Mouse (Mus musculus): ENCODE results near the gene Gpc6. TPM values are rescaled to one million over a fixed set of nuclear protein-coding genes. Genes with fewer than 3 reads are reported as not detected.

Gpc6 gene
- polyA plus RNA-seq, 1 experiment from 2014 or later = 49.0 TPM

- H3K9ac ChIP-seq (replicated peaks) = no peak overlapping the region
- peaks cover 8% of the 10 kb centered on the region; the same call in 1 of the 2 replicates for H3K4me1 ChIP-seq (replicated peaks)
- no peaks in the 10 kb centered on the region for H3K36me3 ChIP-seq
- no peaks in the 10 kb centered on the region for H3K27me3 ChIP-seq
- no peak for ATAC-seq (ENCODE audit: insufficient number of reproducible peaks, insufficient read depth, low FRiP score, low TSS enrichment, low read depth)
- no peak overlapping the region for H3K4me3 ChIP-seq (replicated peaks)
- no peak overlapping the region for H3K4me2 ChIP-seq
- 67% methylated on average over 3 of the region's 3 CpGs for WGBS
- no peaks in the 10 kb centered on the region for H3K9me3 ChIP-seq
- no peak overlapping the region for H3K27ac ChIP-seq
Measured at GRCm38 (mm10) chr14:117679926-117680325, 754.8 kb downstream of the Gpc6 start.

GRCm38 (mm10) chr14:117681321-117681921 is 756.3 kb downstream of the Gpc6 start:
- Histone ChIP-seq H3K27me3 (no peaks in the 10 kb centered on the region), H3K36me3 (no peaks in the 10 kb centered on the region), H3K9me3 (no peaks in the 10 kb centered on the region), H3K4me2 (no peak overlapping the region), H3K9ac (replicated peaks) (no peak overlapping the region), H3K27ac (no peak overlapping the region), H3K4me1 (replicated peaks) (peaks cover 8% of the 10 kb centered on the region; the same call in 1 of the 2 replicates), H3K4me3 (replicated peaks) (no peak overlapping the region)
- 13% methylated on average over 5 of the region's 5 CpGs for WGBS
- ATAC-seq (ENCODE audit: insufficient number of reproducible peaks, insufficient read depth, low FRiP score, low TSS enrichment, low read depth) = no peak

- H3K4me2 ChIP-seq = no peak overlapping the region
- H3K27ac ChIP-seq = no peak overlapping the region
- no peaks in the 10 kb centered on the region for H3K36me3 ChIP-seq
- no peak overlapping the region for H3K4me3 ChIP-seq (replicated peaks)
- no peaks in the 10 kb centered on the region for H3K27me3 ChIP-seq
- H3K9me3 ChIP-seq = no peaks in the 10 kb centered on the region
- 94% methylated on average over 4 of the region's 4 CpGs for WGBS
- H3K4me1 ChIP-seq (replicated peaks) = peaks cover 8% of the 10 kb centered on the region; the same call in 1 of the 2 replicates
- ATAC-seq (ENCODE audit: insufficient number of reproducible peaks, insufficient read depth, low FRiP score, low TSS enrichment, low read depth) = no peak
- no peak overlapping the region for H3K9ac ChIP-seq (replicated peaks)
Measured at GRCm38 (mm10) chr14:117683149-117683548, 758.0 kb downstream of the Gpc6 start.

GRCm38 (mm10) chr14:117689848-117690247 is 764.7 kb downstream of the Gpc6 start:
- H3K27me3 ChIP-seq = no peaks in the 10 kb centered on the region
- H3K4me2 ChIP-seq = no peak overlapping the region
- WGBS = 91% methylated on average over 6 of the region's 6 CpGs
- H3K36me3 ChIP-seq = no peaks in the 10 kb centered on the region
- H3K4me3 ChIP-seq (replicated peaks) = no peak overlapping the region
- no peak overlapping the region for H3K9ac ChIP-seq (replicated peaks)
- H3K4me1 ChIP-seq (replicated peaks) = no peaks in the 10 kb centered on the region
- H3K9me3 ChIP-seq = no peaks in the 10 kb centered on the region
- no peak for ATAC-seq (ENCODE audit: insufficient number of reproducible peaks, insufficient read depth, low FRiP score, low TSS enrichment, low read depth)
- no peak overlapping the region for H3K27ac ChIP-seq

- H3K27me3 ChIP-seq = no peaks in the 10 kb centered on the region
- H3K4me3 ChIP-seq (replicated peaks) = no peak overlapping the region
- no peak overlapping the region for H3K4me2 ChIP-seq
- WGBS = 93% methylated on average over 8 of the region's 8 CpGs
- ATAC-seq (ENCODE audit: insufficient number of reproducible peaks, insufficient read depth, low FRiP score, low TSS enrichment, low read depth) = no peak
- H3K36me3 ChIP-seq = no peaks in the 10 kb centered on the region
- no peak overlapping the region for H3K27ac ChIP-seq
- H3K9me3 ChIP-seq = no peaks in the 10 kb centered on the region
- no peaks in the 10 kb centered on the region for H3K4me1 ChIP-seq (replicated peaks)
- no peak overlapping the region for H3K9ac ChIP-seq (replicated peaks)
Measured at GRCm38 (mm10) chr14:117695565-117695964, 770.5 kb downstream of the Gpc6 start.

GRCm38 (mm10) chr14:117700670-117701280 is 775.7 kb downstream of the Gpc6 start:
- WGBS = 87% methylated on average over 10 of the region's 10 CpGs
- ATAC-seq (ENCODE audit: insufficient number of reproducible peaks, insufficient read depth, low FRiP score, low TSS enrichment, low read depth) = no peak
- no peak overlapping the region for H3K27ac ChIP-seq
- H3K4me3 ChIP-seq (replicated peaks) = no peak overlapping the region
- no peak overlapping the region for H3K4me2 ChIP-seq
- H3K36me3 ChIP-seq = no peaks in the 10 kb centered on the region
- H3K27me3 ChIP-seq = no peaks in the 10 kb centered on the region
- no peak overlapping the region for H3K9ac ChIP-seq (replicated peaks)
- H3K9me3 ChIP-seq = no peaks in the 10 kb centered on the region
- H3K4me1 ChIP-seq (replicated peaks) = no peaks in the 10 kb centered on the region

- ATAC-seq (ENCODE audit: insufficient number of reproducible peaks, insufficient read depth, low FRiP score, low TSS enrichment, low read depth) = no peak
Measured at GRCm38 (mm10) chr14:117708817-117709216, 783.7 kb downstream of the Gpc6 start.

GRCm38 (mm10) chr14:117710463-117710911 is 785.4 kb downstream of the Gpc6 start:
- Histone ChIP-seq H3K36me3 (no peaks in the 10 kb centered on the region), H3K27ac (peak overlapping the region; percentile 12; the same call in 1 of the 2 replicates), H3K4me1 (replicated peaks) (peaks cover 13% of the 10 kb centered on the region; the same call in 1 of the 2 replicates), H3K27me3 (no peaks in the 10 kb centered on the region), H3K4me3 (replicated peaks) (no peak overlapping the region), H3K4me2 (no peak overlapping the region), H3K9ac (replicated peaks) (no peak overlapping the region), H3K9me3 (no peaks in the 10 kb centered on the region)
- 69% methylated on average over 10 of the region's 10 CpGs for WGBS
- peak; percentile 75 for ATAC-seq (ENCODE audit: insufficient number of reproducible peaks, insufficient read depth, low FRiP score, low TSS enrichment, low read depth)

More at GRCm38 (mm10) chr14:117708817-117709216, 783.7 kb downstream of the Gpc6 start:
- H3K9ac ChIP-seq (replicated peaks) = no peak overlapping the region
- H3K9me3 ChIP-seq = no peaks in the 10 kb centered on the region
- no peaks in the 10 kb centered on the region for H3K36me3 ChIP-seq
- no peak overlapping the region for H3K27ac ChIP-seq
- H3K4me2 ChIP-seq = no peak overlapping the region
- H3K27me3 ChIP-seq = no peaks in the 10 kb centered on the region
- no peak overlapping the region for H3K4me3 ChIP-seq (replicated peaks)
- WGBS = 93% methylated on average over 3 of the region's 3 CpGs
- H3K4me1 ChIP-seq (replicated peaks) = peaks cover 13% of the 10 kb centered on the region; the same call in 1 of the 2 replicates

- WGBS = 93% methylated on average over 7 of the region's 7 CpGs
- no peak overlapping the region for H3K4me2 ChIP-seq
- H3K36me3 ChIP-seq = no peaks in the 10 kb centered on the region
- H3K9ac ChIP-seq (replicated peaks) = no peak overlapping the region
- no peak for ATAC-seq (ENCODE audit: insufficient number of reproducible peaks, insufficient read depth, low FRiP score, low TSS enrichment, low read depth)
- H3K9me3 ChIP-seq = no peaks in the 10 kb centered on the region
- no peak overlapping the region for H3K27ac ChIP-seq
- H3K27me3 ChIP-seq = no peaks in the 10 kb centered on the region
- H3K4me1 ChIP-seq (replicated peaks) = peaks cover 13% of the 10 kb centered on the region; the same call in 1 of the 2 replicates
- no peak overlapping the region for H3K4me3 ChIP-seq (replicated peaks)
Measured at GRCm38 (mm10) chr14:117712311-117712710, 787.2 kb downstream of the Gpc6 start.

GRCm38 (mm10) chr14:117714165-117714564 is 789.0 kb downstream of the Gpc6 start:
- H3K27ac ChIP-seq = no peak overlapping the region
- no peak for ATAC-seq (ENCODE audit: insufficient number of reproducible peaks, insufficient read depth, low FRiP score, low TSS enrichment, low read depth)
- H3K9me3 ChIP-seq = no peaks in the 10 kb centered on the region
- no peaks in the 10 kb centered on the region for H3K27me3 ChIP-seq
- no peaks in the 10 kb centered on the region for H3K36me3 ChIP-seq
- H3K4me1 ChIP-seq (replicated peaks) = peaks cover 13% of the 10 kb centered on the region; the same call in 1 of the 2 replicates
- no peak overlapping the region for H3K9ac ChIP-seq (replicated peaks)
- no peak overlapping the region for H3K4me2 ChIP-seq
- 43% methylated on average over 8 of the region's 8 CpGs for WGBS
- H3K4me3 ChIP-seq (replicated peaks) = no peak overlapping the region

GRCm38 (mm10) chr14:117716305-117716704 is 791.2 kb downstream of the Gpc6 start:
- Histone ChIP-seq H3K4me2 (no peak overlapping the region), H3K36me3 (no peaks in the 10 kb centered on the region), H3K27me3 (no peaks in the 10 kb centered on the region), H3K4me3 (replicated peaks) (no peak overlapping the region), H3K9ac (replicated peaks) (no peak overlapping the region), H3K27ac (no peak overlapping the region), H3K9me3 (no peaks in the 10 kb centered on the region), H3K4me1 (replicated peaks) (peaks cover 7% of the 10 kb centered on the region; the same call in 1 of the 2 replicates)
- 92% methylated on average over 3 of the region's 3 CpGs for WGBS
- no peak for ATAC-seq (ENCODE audit: insufficient number of reproducible peaks, insufficient read depth, low FRiP score, low TSS enrichment, low read depth)

Data from limb, embryonic 12.5 days (tissue).